Mouse (Mus musculus) myocyte (in vitro differentiated cells): Measurements from ENCODE around the gene Fgf13. TPM values are rescaled to one million over a fixed set of nuclear protein-coding genes. Genes with fewer than 3 reads are reported as not detected.

Source experiments
- H3K27me3 ChIP-seq: one replicate; pipeline ENCODE4 v1.6.1; 2011; ENCODE audit not compliant: control insufficient read depth, insufficient read depth, insufficient read length
- H3K36me3 ChIP-seq: one replicate; pipeline ENCODE4 v1.6.1; 2011; ENCODE audit not compliant: control insufficient read depth, insufficient read depth
- H3K4me2 ChIP-seq: one replicate; pipeline ENCODE4 v1.6.1; 2011; ENCODE audit warnings: low read depth, control low read depth
- H3K4me3 ChIP-seq: one replicate; pipeline ENCODE4 v1.5.1; 2011; ENCODE audit warnings: mild to moderate bottlenecking, control low read depth, moderate library complexity
- H3K79me2 ChIP-seq: one replicate; pipeline ENCODE4 v1.6.1; 2011; ENCODE audit not compliant: control insufficient read depth, insufficient read depth
- H3ac ChIP-seq: one replicate; pipeline ENCODE4 v1.6.1; 2011; ENCODE audit not compliant: control insufficient read depth, insufficient read length
- CEBPB ChIP-seq: IDR thresholded peaks from 2 replicates; pipeline ENCODE4 v1.6.1; 2011; ENCODE audit warnings: mild to moderate bottlenecking, moderate library complexity; ENCODE audit not compliant: poor library complexity, insufficient read depth, severe bottlenecking
- E2F4 ChIP-seq: IDR thresholded peaks from one replicate; pipeline ENCODE4 v1.6.1; 2011; ENCODE audit warnings: mild to moderate bottlenecking, control low read depth, moderate library complexity; ENCODE audit not compliant: insufficient read depth
- MAX ChIP-seq: IDR thresholded peaks from one replicate; pipeline ENCODE4 v1.6.1; 2011; ENCODE audit warnings: low read depth, mild to moderate bottlenecking, control low read depth
- MYOD1 ChIP-seq, 3 experiments: IDR thresholded peaks; one replicate each; pipeline ENCODE4 v1.6.1; 2011; ENCODE audit warnings: control low read depth in 2 of 3, low read depth in 2 of 3, mild to moderate bottlenecking in 2 of 3, moderate library complexity in 1 of 3; ENCODE audit not compliant: insufficient read length in 2 of 3, control insufficient read depth in 1 of 3
- MYOG ChIP-seq, 3 experiments: IDR thresholded peaks; one replicate each; pipeline ENCODE4 v1.6.1; 2011; ENCODE audit warnings: control low read depth in 2 of 3, low read depth in 2 of 3, mild to moderate bottlenecking in 2 of 3; ENCODE audit not compliant: insufficient read length in 2 of 3, control insufficient read depth in 1 of 3, insufficient read depth in 1 of 3
- POLR2A ChIP-seq: IDR thresholded peaks from one replicate; pipeline ENCODE4 v1.6.1; 2011; ENCODE audit warnings: low read depth, mild to moderate bottlenecking, control low read depth, moderate library complexity; ENCODE audit not compliant: insufficient read length
- POLR2AphosphoS2 ChIP-seq: IDR thresholded peaks from one replicate; pipeline ENCODE4 v1.6.1; 2011; ENCODE audit warnings: low read depth, control low read depth; ENCODE audit not compliant: insufficient read length
- REST ChIP-seq: IDR thresholded peaks from one replicate; pipeline ENCODE4 v1.6.1; 2011; ENCODE audit warnings: mild to moderate bottlenecking, control low read depth, moderate library complexity; ENCODE audit not compliant: insufficient read depth, insufficient read length
- SRF ChIP-seq: IDR thresholded peaks from one replicate; pipeline ENCODE4 v1.6.1; 2011; ENCODE audit warnings: low read depth; ENCODE audit not compliant: control insufficient read depth, insufficient read length
- TCF12 ChIP-seq: IDR thresholded peaks from one replicate; pipeline ENCODE4 v1.6.1; 2011; ENCODE audit warnings: mild to moderate bottlenecking, control low read depth; ENCODE audit not compliant: poor library complexity, insufficient read depth, severe bottlenecking
- TCF3 ChIP-seq: IDR thresholded peaks from one replicate; pipeline ENCODE4 v1.6.1; 2011; ENCODE audit warnings: low read depth, control low read depth; ENCODE audit not compliant: insufficient read length
- USF1 ChIP-seq: IDR thresholded peaks from one replicate; pipeline ENCODE4 v1.6.1; 2011; ENCODE audit warnings: low read depth, mild to moderate bottlenecking, control low read depth, moderate library complexity
- polyA plus RNA-seq: library from polyadenylated mRNA; unstranded; fragments of >200 nt; fragmentation: generic; extraction: Trizol; gene quantifications from one replicate; pipeline ENCODE4 v1.2.1, GENCODE M21; 2012; ENCODE audit warnings: missing spikeins

Gene Fgf13
- polyA plus RNA-seq, 1 experiment = 2.0 TPM

DNA sequence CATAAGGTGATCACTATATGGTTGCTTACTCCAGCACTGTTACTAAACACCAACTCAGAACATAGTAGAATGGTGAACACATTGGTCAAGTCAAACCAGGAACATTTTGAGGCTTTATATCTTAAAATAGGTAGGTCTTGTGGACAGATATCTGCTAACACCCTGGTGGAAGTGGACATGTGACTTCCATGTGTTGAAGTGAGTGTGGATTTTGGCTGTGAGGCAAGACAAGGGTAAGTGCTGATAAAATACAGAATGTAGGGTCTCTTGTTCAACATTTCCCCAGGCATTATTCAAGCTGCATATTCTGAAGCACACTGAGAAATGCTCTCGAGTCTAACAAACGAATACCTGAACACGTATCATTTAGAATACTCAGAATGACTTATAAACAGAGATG, 324.7 kb downstream of the Fgf13 start:
- Histone ChIP-seq H3K36me3 (no peaks in the 10 kb centered on the region), H3K27me3 (no peaks in the 10 kb centered on the region), H3K4me3 (no peak overlapping the region), H3ac (no peak overlapping the region), H3K4me2 (no peak overlapping the region), H3K79me2 (no peaks in the 10 kb centered on the region)
- TF ChIP-seq REST = no peak
- no peak for TF ChIP-seq POLR2A
- TF ChIP-seq SRF = no peak
- no peak for TF ChIP-seq E2F4
- TF ChIP-seq TCF12 = no peak
- TF ChIP-seq CEBPB = no peak
- TF ChIP-seq TCF3 = no peak
- TF ChIP-seq USF1 = no peak
- no peak for TF ChIP-seq MYOD1 (IDR thresholded peaks at IDR 0.05; ENCODE audit: control insufficient read depth in 1 of 3, insufficient read length in 2 of 3, low read depth in 2 of 3)
- no peak for TF ChIP-seq POLR2AphosphoS2
- TF ChIP-seq MAX = no peak
- TF ChIP-seq MYOG (IDR thresholded peaks at IDR 0.05; ENCODE audit: control insufficient read depth in 1 of 3, insufficient read depth in 1 of 3, insufficient read length in 2 of 3, low read depth in 2 of 3) = no peak

DNA sequence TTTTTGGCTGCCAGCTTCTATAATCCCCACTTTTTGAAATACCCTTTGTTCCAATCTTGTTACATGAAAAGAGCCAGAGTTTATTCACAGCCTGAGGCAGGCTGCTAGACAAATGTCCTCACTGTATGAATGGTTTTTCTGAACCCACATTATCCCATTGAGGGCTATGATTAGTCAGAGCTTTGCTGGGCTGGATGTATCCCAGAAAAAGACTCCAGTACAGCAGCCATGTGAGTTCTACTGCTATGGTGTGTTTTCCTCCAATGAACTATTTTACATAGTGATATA, 326.5 kb downstream of the Fgf13 start:
- no peak overlapping the region for H3K4me2 ChIP-seq
- no peaks in the 10 kb centered on the region for H3K79me2 ChIP-seq
- H3K4me3 ChIP-seq = no peak overlapping the region
- H3K36me3 ChIP-seq = no peaks in the 10 kb centered on the region
- H3K27me3 ChIP-seq = no peaks in the 10 kb centered on the region
- no peak overlapping the region for H3ac ChIP-seq
- TF ChIP-seq SRF (no peak), REST (no peak), TCF12 (no peak), MYOD1 (IDR thresholded peaks at IDR 0.05; ENCODE audit: control insufficient read depth in 1 of 3, insufficient read length in 2 of 3, low read depth in 2 of 3) (no peak), POLR2A (no peak), MAX (no peak), CEBPB (no peak), TCF3 (no peak), MYOG (IDR thresholded peaks at IDR 0.05; ENCODE audit: control insufficient read depth in 1 of 3, insufficient read depth in 1 of 3, insufficient read length in 2 of 3, low read depth in 2 of 3) (no peak), USF1 (no peak), E2F4 (no peak), POLR2AphosphoS2 (no peak)

GRCm38 (mm10) chrX:59240683-59241459, 327.0 kb downstream of the Fgf13 start:
- Histone ChIP-seq H3K79me2 (no peaks in the 10 kb centered on the region), H3K27me3 (no peaks in the 10 kb centered on the region), H3K4me2 (no peak overlapping the region), H3K36me3 (no peaks in the 10 kb centered on the region), H3K4me3 (no peak overlapping the region), H3ac (no peak overlapping the region)
- TF ChIP-seq MAX = no peak
- TF ChIP-seq E2F4 = no peak
- TF ChIP-seq REST = no peak
- TF ChIP-seq TCF12 = no peak
- no peak for TF ChIP-seq POLR2A
- TF ChIP-seq SRF = no peak
- TF ChIP-seq MYOD1 (IDR thresholded peaks at IDR 0.05; ENCODE audit: control insufficient read depth in 1 of 3, insufficient read length in 2 of 3, low read depth in 2 of 3) = no peak

DNA sequence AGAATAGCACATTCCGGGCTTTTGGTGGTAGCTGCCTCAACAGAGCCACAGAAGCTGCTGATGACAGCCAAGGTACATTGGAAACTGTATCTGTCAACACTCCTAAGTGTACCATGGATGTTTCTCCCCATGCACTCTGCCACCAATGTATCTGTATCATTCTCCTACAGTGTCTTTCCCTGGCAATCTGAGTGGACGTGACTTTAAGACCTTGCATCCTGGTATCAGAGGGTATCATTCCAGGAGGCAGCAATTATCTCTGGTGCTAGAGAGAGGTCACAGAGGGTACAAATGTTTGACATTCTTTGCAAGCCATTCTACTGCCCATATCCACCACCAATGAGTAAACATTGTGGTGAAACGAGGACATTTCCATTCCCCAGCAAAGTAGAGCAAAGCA, 347.2 kb downstream of the Fgf13 start:
- TF ChIP-seq POLR2A (no peak), TCF12 (no peak), CEBPB (no peak)
- Histone ChIP-seq H3K4me3 (no peak overlapping the region), H3K36me3 (no peaks in the 10 kb centered on the region), H3ac (no peak overlapping the region), H3K4me2 (no peak overlapping the region), H3K79me2 (no peaks in the 10 kb centered on the region), H3K27me3 (no peaks in the 10 kb centered on the region)

DNA sequence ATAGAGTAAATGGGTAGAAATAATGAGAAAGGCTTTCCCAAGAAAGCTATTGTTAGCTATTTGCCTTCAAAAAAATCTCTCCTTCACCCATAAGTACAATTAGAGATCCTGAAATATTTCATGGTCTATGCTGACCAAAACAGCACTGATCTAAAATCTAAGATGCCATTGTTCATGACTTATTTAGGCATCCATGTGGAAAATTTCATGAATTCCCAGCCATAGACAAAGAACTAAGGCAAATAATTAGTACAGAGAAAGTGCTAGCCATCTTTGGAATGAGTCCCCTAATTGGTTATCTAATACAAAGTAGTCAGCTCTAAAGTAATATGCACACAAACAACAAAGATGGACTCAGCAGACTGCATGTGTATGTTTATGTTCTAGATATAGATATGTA, 366.7 kb downstream of the Fgf13 start:
- Histone ChIP-seq H3K27me3 (no peaks in the 10 kb centered on the region), H3K4me3 (no peak overlapping the region), H3K79me2 (no peaks in the 10 kb centered on the region), H3K36me3 (no peaks in the 10 kb centered on the region), H3K4me2 (no peak overlapping the region), H3ac (no peak overlapping the region)
- TF ChIP-seq CEBPB = no peak
- TF ChIP-seq E2F4 = no peak
- TF ChIP-seq POLR2A = no peak
- TF ChIP-seq TCF12 = no peak
- TF ChIP-seq MYOG (IDR thresholded peaks at IDR 0.05; ENCODE audit: control insufficient read depth in 1 of 3, insufficient read depth in 1 of 3, insufficient read length in 2 of 3, low read depth in 2 of 3) = no peak
- TF ChIP-seq USF1 = no peak
- TF ChIP-seq SRF = no peak
- TF ChIP-seq POLR2AphosphoS2 = no peak
- TF ChIP-seq MAX = no peak

DNA sequence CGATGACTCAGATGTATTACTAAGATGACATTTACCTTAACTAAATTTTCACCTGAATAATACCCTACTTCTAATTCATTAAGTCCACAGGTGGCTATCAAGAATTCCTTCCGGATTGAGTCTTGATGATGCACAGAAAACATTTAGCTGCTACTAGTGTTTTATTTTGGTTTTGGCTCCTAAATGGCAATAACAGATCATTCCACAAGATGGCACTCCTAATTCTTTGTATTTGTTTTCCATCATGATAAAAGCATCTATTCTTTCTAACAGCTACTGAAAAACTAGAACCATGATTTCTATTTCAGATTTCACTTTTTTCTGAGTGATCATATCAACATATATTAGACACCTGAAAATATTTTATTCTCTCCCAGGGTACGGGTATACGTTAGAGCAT, 373.7 kb downstream of the Fgf13 start:
- no peak for TF ChIP-seq TCF3
- no peak for TF ChIP-seq MYOG (IDR thresholded peaks at IDR 0.05; ENCODE audit: control insufficient read depth in 1 of 3, insufficient read depth in 1 of 3, insufficient read length in 2 of 3, low read depth in 2 of 3)
- no peak for TF ChIP-seq E2F4
- TF ChIP-seq CEBPB = no peak
- TF ChIP-seq USF1 = no peak
- TF ChIP-seq TCF12 = no peak
- TF ChIP-seq MAX = no peak
- H3K27me3 ChIP-seq = no peaks in the 10 kb centered on the region
- no peak overlapping the region for H3K4me3 ChIP-seq
- no peak overlapping the region for H3ac ChIP-seq
- no peaks in the 10 kb centered on the region for H3K36me3 ChIP-seq
- H3K79me2 ChIP-seq = no peaks in the 10 kb centered on the region
- no peak overlapping the region for H3K4me2 ChIP-seq
